Mouse (Mus musculus) cerebellum, adult 2 months (tissue): ENCODE measurements around the gene Hoxa1.

Source experiments
- CTCF ChIP-seq: fragments of 200-500 bp; IDR thresholded peaks from 2 replicates; pipeline ENCODE4 v1.5.1; 2011; ENCODE audit warnings: low read depth, mild to moderate bottlenecking, control low read depth, low read length, moderate library complexity, borderline replicate concordance; ENCODE audit not compliant: insufficient read depth
- POLR2A ChIP-seq: fragments of 200-500 bp; IDR thresholded peaks from 2 replicates; pipeline ENCODE4 v1.6.1; 2011; ENCODE audit warnings: low read length, control low read depth, borderline replicate concordance; ENCODE audit not compliant: insufficient read depth

DNA sequence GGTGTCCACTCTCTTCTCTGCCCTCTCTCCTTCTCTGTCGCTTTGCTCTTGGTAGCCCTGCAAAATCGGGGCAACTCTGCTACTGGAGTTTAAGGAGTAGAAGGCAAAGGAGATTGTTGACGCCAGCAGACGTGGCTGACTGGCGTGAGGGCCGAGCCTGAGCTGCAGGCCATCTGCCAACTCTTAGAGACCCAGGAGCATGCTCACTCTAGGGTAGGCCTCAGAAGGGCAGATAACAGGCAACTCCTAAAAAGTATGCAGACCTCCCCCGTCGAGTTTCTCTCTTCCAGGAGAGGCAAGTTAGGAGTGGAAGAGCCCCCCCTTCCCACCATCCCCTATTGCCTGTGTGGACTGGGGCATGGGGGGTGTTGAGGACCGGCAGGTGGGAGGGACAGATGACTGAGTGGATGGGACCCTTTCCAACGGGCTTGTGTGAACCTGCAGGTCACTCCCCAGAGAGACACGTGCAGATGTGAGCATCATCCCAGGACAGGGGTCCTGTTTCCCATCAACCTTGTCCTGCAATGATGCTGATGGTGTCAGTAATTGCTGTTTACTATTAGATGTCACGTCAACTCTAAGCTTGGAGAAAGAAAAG is 1.1 kb upstream of the Hoxa1 start:
- TF ChIP-seq CTCF (no peak), POLR2A (no peak)
